Comparison of ENCODE assay signal across 8 mouse cellular contexts in genomic region chr13:58275076-58275475, GRCm38 (mm10). TPM values are rescaled to one million over a fixed set of nuclear protein-coding genes. Genes with fewer than 3 reads are reported as not detected.
DNase-seq lines count a peak whose midpoint lies in the region; ATAC-seq and TF ChIP-seq lines count a peak whose summit lies in the region.

No protein-coding gene starts in this region.

- no peak for ATAC-seq in forebrain, embryonic 15.5 days (replicated peaks)
- no peak for ATAC-seq in liver, embryonic 14.5 days (ENCODE audit: insufficient read depth)

- peak overlapping the region; percentile 78 for H3K9ac ChIP-seq in forebrain, embryonic 15.5 days (replicated peaks)
- H3K9ac ChIP-seq in liver, embryonic 14.5 days (replicated peaks), result no peak overlapping the region

- peak overlapping the region; percentile 49 for H3K4me3 ChIP-seq in C2C12 (ENCODE audit: insufficient read depth, poor library complexity, severe bottlenecking)
- peak overlapping the region; percentile 95 for H3K4me3 ChIP-seq in forebrain, embryonic 15.5 days
- H3K4me3 ChIP-seq in liver, embryonic 14.5 days (ENCODE audit: insufficient read depth in 1 of 2, low read depth in 2 of 2, low read length in 2 of 2), result peak overlapping the region in 1 of 2 experiments; percentile 67; a peak in 2 of 4 replicates

- H3K79me3 ChIP-seq in C2C12 (ENCODE audit: low read depth), result no peaks in the 10 kb centered on the region

- no peaks in the 10 kb centered on the region for H3K36me3 ChIP-seq in C2C12 (ENCODE audit: control insufficient read depth, insufficient read depth)
- H3K36me3 ChIP-seq in forebrain, embryonic 15.5 days, result no peaks in the 10 kb centered on the region
- H3K36me3 ChIP-seq in liver, embryonic 14.5 days (replicated peaks; ENCODE audit: control insufficient read depth, insufficient read depth, low read depth), result no peaks in the 10 kb centered on the region

- H3ac ChIP-seq in C2C12 (ENCODE audit: control insufficient read depth, insufficient read length, low read depth), result no peak overlapping the region

- peaks cover 24% of the 10 kb centered on the region for H3K4me1 ChIP-seq in forebrain, embryonic 15.5 days
- H3K4me1 ChIP-seq in liver, embryonic 14.5 days (replicated peaks; ENCODE audit: control insufficient read depth in 2 of 2, insufficient read depth in 2 of 2, low read length in 1 of 2), result 0 out of 4 replicates have a peak, but pooled peaks cover 0 to 2% of the 10 kb centered on the region in 2 experiments

- no peaks in the 10 kb centered on the region for H3K79me2 ChIP-seq in C2C12 (ENCODE audit: control insufficient read depth, insufficient read depth)

- intact Hi-C loops in left cerebral cortex, postnatal 10 days (cut with DNase I), result no loop called here

- H3K4me2 ChIP-seq in forebrain, embryonic 15.5 days (replicated peaks), result peak overlapping the region; percentile 84
- peak overlapping the region; percentile 90 for H3K4me2 ChIP-seq in liver, embryonic 14.5 days (ENCODE audit: low read depth)

- peak; percentile 12 for DNase-seq in embryo, embryonic 9.5 days (ENCODE audit: extremely low spot score)
- no peak for DNase-seq in embryo, embryonic 10.5 days (ENCODE audit: low spot score)
- DNase-seq in liver, embryonic 14.5 days (ENCODE audit: low read depth in 3 of 3, low spot score in 3 of 3), result no peak
- DNase-seq in thymus, postnatal 4 days, result no peak
- no peak for DNase-seq in left cerebral cortex, postnatal 10 days (ENCODE audit: extremely low spot score in 1 of 2, low spot score in 2 of 2)
- DNase-seq in c-Kit-positive CD71-positive TER-119-positive erythroid progenitor cells, embryonic 14.5 days (ENCODE audit: low spot score), result no peak

- no peaks in the 10 kb centered on the region for H3K9me3 ChIP-seq in forebrain, embryonic 15.5 days
- H3K9me3 ChIP-seq in liver, embryonic 14.5 days (ENCODE audit: control insufficient read depth, low read length), result no peaks in the 10 kb centered on the region

- WGBS in forebrain, embryonic 15.5 days, result 14% methylated on average over 9 of the region's 9 CpGs
- 29% methylated on average over 9 of the region's 9 CpGs for WGBS in liver, embryonic 14.5 days (ENCODE audit: insufficient replicate concordance)

- no peaks in the 10 kb centered on the region for H3K27me3 ChIP-seq in C2C12 (ENCODE audit: control insufficient read depth, insufficient read depth, insufficient read length)
- no peaks in the 10 kb centered on the region for H3K27me3 ChIP-seq in forebrain, embryonic 15.5 days
- peaks cover 48% of the 10 kb centered on the region for H3K27me3 ChIP-seq in liver, embryonic 14.5 days (ENCODE audit: control insufficient read depth, insufficient read depth, low read length)

- TF ChIP-seq EP300 in liver, embryonic 14.5 days (IDR thresholded peaks at IDR 0.05; ENCODE audit: low read depth), result no peak

- no peak for TF ChIP-seq CTCF in C2C12 (IDR thresholded peaks at IDR 0.05; ENCODE audit: control insufficient read depth, insufficient read depth, insufficient read length)
- TF ChIP-seq CTCF in liver, embryonic 14.5 days (IDR thresholded peaks at IDR 0.05; ENCODE audit: low read depth), result no peak

- H3K27ac ChIP-seq in forebrain, embryonic 15.5 days (replicated peaks), result no peak overlapping the region
- H3K27ac ChIP-seq in liver, embryonic 14.5 days, result no peak overlapping the region

TF ChIP-seq in C2C12, 6 proteins besides CTCF, POLR2A, EP300 and RAD21:
- TF ChIP-seq MYOD1 (IDR thresholded peaks at IDR 0.05; ENCODE audit: control insufficient read depth, insufficient read length, low read depth), result no peak
- TF ChIP-seq FOSL1 (IDR thresholded peaks at IDR 0.05; ENCODE audit: insufficient read depth, low read length, poor library complexity, severe bottlenecking), result no peak
- no peak for TF ChIP-seq MAX (IDR thresholded peaks at IDR 0.05)
- TF ChIP-seq USF1 (IDR thresholded peaks at IDR 0.05; ENCODE audit: low read depth), result no peak
- TF ChIP-seq MYOG (IDR thresholded peaks at IDR 0.05; ENCODE audit: control insufficient read depth, extremely low read depth, insufficient read length), result no peak
- TF ChIP-seq CEBPB (IDR thresholded peaks at IDR 0.05; ENCODE audit: low read depth), result no peak

RNA-seq across cellular contexts. Expression of gene Gkap1, which starts 0.4 kb away (rescaled TPM):
- 12.2 TPM for polyA plus RNA-seq in C2C12 (2012; fragmentation: generic; extraction: Trizol)
- polyA plus RNA-seq in forebrain, embryonic 15.5 days (2015; fragmentation: Nextera tagmentation; extraction: Ambion mirVana), result 23.8 and 30.3 TPM in 2 replicates
- 1.5 and 4.8 TPM in 2 replicates for polyA plus RNA-seq in liver, embryonic 14.5 days (2012; rRNA removed)
- polyA plus RNA-seq in liver, embryonic 14.5 days (2014; fragmentation: Nextera tagmentation; extraction: Ambion mirVana), result 2.9 and 3.8 TPM in 2 replicates
- 10 to 100 TPM; 17.9 to 22.6 TPM for total RNA-seq in left cerebral cortex, postnatal 10 days (2021)

RNA-seq across cellular contexts. Expression of gene Ubqln1, which starts 59.6 kb away (rescaled TPM):
- polyA plus RNA-seq in C2C12 (2012; fragmentation: generic; extraction: Trizol), result 60.0 TPM
- 153 TPM in 2 replicates for polyA plus RNA-seq in forebrain, embryonic 15.5 days (2015; fragmentation: Nextera tagmentation; extraction: Ambion mirVana)
- 28.8 and 32.6 TPM in 2 replicates for polyA plus RNA-seq in liver, embryonic 14.5 days (2012; rRNA removed)
- polyA plus RNA-seq in liver, embryonic 14.5 days (2014; fragmentation: Nextera tagmentation; extraction: Ambion mirVana), result 28.6 and 33.7 TPM in 2 replicates
- 100 to 1,000 TPM; 128 to 135 TPM for total RNA-seq in left cerebral cortex, postnatal 10 days (2021)
